In genomic region chr7:96644205-96644531, GRCm38 (mm10) we compare ENCODE assay signal across 9 mouse cellular contexts.
DNase-seq lines count a peak whose midpoint lies in the region; ATAC-seq and TF ChIP-seq lines count a peak whose summit lies in the region.
"Had no signal": no experiment of that assay in that cellular context is flagged by ENCODE, and none has a peak within 500 bp of the region (broad histone marks: within the 10 kb centered on the region; RNA-seq: fewer than 3 reads in every experiment).

No protein-coding gene starts in this region.

- H3K9me3 ChIP-seq in embryonic facial prominence, embryonic 15.5 days (replicated peaks) = no peaks in the 10 kb centered on the region
- H3K9me3 ChIP-seq in hindbrain, postnatal 0 days (ENCODE audit: low read length) = no peaks in the 10 kb centered on the region
- no peaks in the 10 kb centered on the region for H3K9me3 ChIP-seq in neural tube, embryonic 12.5 days

- H3K27ac ChIP-seq in layer of hippocampus, adult 2 months = no peak overlapping the region
- H3K27ac ChIP-seq in embryonic facial prominence, embryonic 15.5 days (replicated peaks) = no peak overlapping the region
- no peak overlapping the region for H3K27ac ChIP-seq in hindbrain, postnatal 0 days
- H3K27ac ChIP-seq in neural tube, embryonic 12.5 days = no peak overlapping the region

- peak overlapping the region; percentile 58 for H3K4me2 ChIP-seq in embryonic facial prominence, embryonic 15.5 days (replicated peaks)
- H3K4me2 ChIP-seq in hindbrain, postnatal 0 days (ENCODE audit: low read depth, low read length) = peak overlapping the region; percentile 61
- H3K4me2 ChIP-seq in neural tube, embryonic 12.5 days (replicated peaks) = peak overlapping the region; percentile 68

- H3K4me3 ChIP-seq in layer of hippocampus, adult 2 months = peak overlapping the region; percentile 35
- H3K4me3 ChIP-seq in embryonic facial prominence, embryonic 15.5 days (replicated peaks) = peak overlapping the region; percentile 35
- peak overlapping the region; percentile 36 for H3K4me3 ChIP-seq in hindbrain, postnatal 0 days (ENCODE audit: low read length)
- H3K4me3 ChIP-seq in neural tube, embryonic 12.5 days = peak overlapping the region; percentile 29

- WGBS in embryonic facial prominence, embryonic 15.5 days = 10% methylated on average over 7 of the region's 7 CpGs
- 7% methylated on average over 7 of the region's 7 CpGs for WGBS in hindbrain, postnatal 0 days
- whole genome bisulfite sequencing in neural tube, embryonic 12.5 days = under 1% methylated on average over 7 of the region's 7 CpGs

- no peak for TF ChIP-seq CTCF in layer of hippocampus, adult 2 months (conservative IDR thresholded peaks at IDR 0.05)
- TF ChIP-seq CTCF in hindbrain, postnatal 0 days (IDR thresholded peaks at IDR 0.05; ENCODE audit: low read depth) = no peak

- H3K9ac ChIP-seq in embryonic facial prominence, embryonic 15.5 days = 0 out of 2 replicates have a peak overlapping the region, but pooled peaks have one; percentile 21
- no peak overlapping the region for H3K9ac ChIP-seq in hindbrain, postnatal 0 days (replicated peaks; ENCODE audit: low read length)
- H3K9ac ChIP-seq in neural tube, embryonic 12.5 days = no peak overlapping the region

- no peak for DNase-seq in layer of hippocampus, adult 2 months (ENCODE audit: low spot score in 2 of 2)
- no peak for DNase-seq in layer of hippocampus, postnatal 25 days (ENCODE audit: extremely low spot score in 1 of 2, low spot score in 1 of 2)
- DNase-seq in hindbrain, postnatal 0 days (ENCODE audit: low spot score) = no peak
- no peak for DNase-seq in adipocyte (ENCODE audit: low spot score)
- no peak for DNase-seq in yolk sac, embryonic 10.5 days (ENCODE audit: low spot score)
- DNase-seq: spleen, adult 18-20 months had no signal

- ATAC-seq in embryonic facial prominence, embryonic 15.5 days (ENCODE audit: insufficient number of reproducible peaks, low FRiP score, low TSS enrichment, low read depth) = no peak
- ATAC-seq in hindbrain, postnatal 0 days = peak; percentile 74
- ATAC-seq in neural tube, embryonic 12.5 days (ENCODE audit: low FRiP score, low read depth) = peak; percentile 67
- no peak for ATAC-seq in megakaryocyte, adult 5-6 weeks (ENCODE audit: poor library complexity, severe bottlenecking)

- H3K27me3 ChIP-seq in embryonic facial prominence, embryonic 15.5 days = no peaks in the 10 kb centered on the region
- no peaks in the 10 kb centered on the region for H3K27me3 ChIP-seq in hindbrain, postnatal 0 days (ENCODE audit: insufficient read depth, low read length)
- no peaks in the 10 kb centered on the region for H3K27me3 ChIP-seq in neural tube, embryonic 12.5 days (replicated peaks)

- H3K4me1 ChIP-seq in embryonic facial prominence, embryonic 15.5 days = peaks cover 28% of the 10 kb centered on the region
- peaks cover 5% of the 10 kb centered on the region; the same call in 1 of the 2 replicates for H3K4me1 ChIP-seq in hindbrain, postnatal 0 days (ENCODE audit: insufficient read depth, low read length)
- H3K4me1 ChIP-seq in neural tube, embryonic 12.5 days = peaks cover 27% of the 10 kb centered on the region

- H3K36me3 ChIP-seq in embryonic facial prominence, embryonic 15.5 days = no peaks in the 10 kb centered on the region
- H3K36me3 ChIP-seq in hindbrain, postnatal 0 days (ENCODE audit: insufficient read depth, low read length) = no peaks in the 10 kb centered on the region
- no peaks in the 10 kb centered on the region for H3K36me3 ChIP-seq in neural tube, embryonic 12.5 days

Comparison
In these comparisons a context has a peak if more than half of its experiments do, and no peak if none do; other contexts are left out.
1. ATAC-seq: peak in hindbrain, postnatal 0 days (single experiment) and neural tube, embryonic 12.5 days (single experiment); none in embryonic facial prominence, embryonic 15.5 days (single experiment) and megakaryocyte, adult 5-6 weeks (single experiment).
2. Peak in every context shown above with its lines, with median percentiles within 50 percentile points of each other: H3K4me3 ChIP-seq and H3K4me2 ChIP-seq.